Mouse (Mus musculus): ENCODE measurements around the gene Gm37240. TPM values are rescaled to one million over a fixed set of nuclear protein-coding genes. Genes with fewer than 3 reads are reported as not detected.
A peak's percentile ranks its signal among the peaks of the same experiment; 100 is the strongest.

The Gm37240 gene
- polyA plus RNA-seq, 1 experiment from 2014 or later, result 7.2 TPM

GRCm38 (mm10) chr3:85197148-85197547 lies 690.2 kb downstream of the Gm37240 start:
- WGBS, result 61% methylated on average over 6 of the region's 6 CpGs
- no peaks in the 10 kb centered on the region for H3K36me3 ChIP-seq
- no peak overlapping the region for H3K4me2 ChIP-seq
- no peak for ATAC-seq (ENCODE audit: extremely low read depth, insufficient number of reproducible peaks, low FRiP score, low TSS enrichment)
- H3K9me3 ChIP-seq, result no peaks in the 10 kb centered on the region
- H3K27me3 ChIP-seq (replicated peaks), result no peaks in the 10 kb centered on the region
- peaks cover 4% of the 10 kb centered on the region; the same call in 1 of the 2 replicates for H3K4me1 ChIP-seq
- no peak overlapping the region for H3K4me3 ChIP-seq
- H3K27ac ChIP-seq (replicated peaks), result no peak overlapping the region
- no peak overlapping the region for H3K9ac ChIP-seq

GRCm38 (mm10) chr3:85196591-85196990 lies 690.7 kb downstream of the Gm37240 start:
- Histone ChIP-seq H3K9me3 (no peaks in the 10 kb centered on the region), H3K27me3 (replicated peaks) (no peaks in the 10 kb centered on the region), H3K4me1 (peaks cover 4% of the 10 kb centered on the region; the same call in 1 of the 2 replicates), H3K9ac (no peak overlapping the region), H3K36me3 (no peaks in the 10 kb centered on the region), H3K4me2 (no peak overlapping the region), H3K27ac (replicated peaks) (no peak overlapping the region), H3K4me3 (no peak overlapping the region)
- 79% methylated on average over 4 of the region's 4 CpGs for WGBS
- no peak for ATAC-seq (ENCODE audit: extremely low read depth, insufficient number of reproducible peaks, low FRiP score, low TSS enrichment)

GRCm38 (mm10) chr3:85195068-85195481 lies 692.2 kb downstream of the Gm37240 start:
- peak overlapping the region; percentile 48; the same call in 1 of the 2 replicates for H3K27ac ChIP-seq (replicated peaks)
- H3K4me3 ChIP-seq, result peak overlapping the region; percentile 38
- 0 out of 2 replicates have a peak overlapping the region, but pooled peaks have one; percentile 33 for H3K9ac ChIP-seq
- peak overlapping the region; percentile 53 for H3K4me2 ChIP-seq
- H3K4me1 ChIP-seq, result peaks cover 4% of the 10 kb centered on the region; the same call in 1 of the 2 replicates
- H3K27me3 ChIP-seq (replicated peaks), result no peaks in the 10 kb centered on the region
- ATAC-seq (ENCODE audit: extremely low read depth, insufficient number of reproducible peaks, low FRiP score, low TSS enrichment), result no peak
- H3K36me3 ChIP-seq, result no peaks in the 10 kb centered on the region
- no peaks in the 10 kb centered on the region for H3K9me3 ChIP-seq
- 35% methylated on average over 8 of the region's 8 CpGs for WGBS

GRCm38 (mm10) chr3:85189791-85190190 lies 697.5 kb downstream of the Gm37240 start:
- Histone ChIP-seq H3K4me2 (no peak overlapping the region), H3K27me3 (replicated peaks) (0 out of 2 replicates have a peak, but pooled peaks cover 5% of the 10 kb centered on the region), H3K9ac (no peak overlapping the region), H3K9me3 (no peaks in the 10 kb centered on the region), H3K4me1 (peaks cover 37% of the 10 kb centered on the region), H3K4me3 (no peak overlapping the region), H3K27ac (replicated peaks) (no peak overlapping the region), H3K36me3 (no peaks in the 10 kb centered on the region)
- no peak for ATAC-seq (ENCODE audit: extremely low read depth, insufficient number of reproducible peaks, low FRiP score, low TSS enrichment)
- 66% methylated on average over 8 of the region's 8 CpGs for WGBS

GRCm38 (mm10) chr3:85188364-85188763 lies 699.0 kb downstream of the Gm37240 start:
- ATAC-seq (ENCODE audit: extremely low read depth, insufficient number of reproducible peaks, low FRiP score, low TSS enrichment), result no peak
- Histone ChIP-seq H3K9me3 (no peaks in the 10 kb centered on the region), H3K27ac (replicated peaks) (no peak overlapping the region), H3K4me1 (peaks cover 40% of the 10 kb centered on the region), H3K4me2 (no peak overlapping the region), H3K9ac (no peak overlapping the region), H3K27me3 (replicated peaks) (0 out of 2 replicates have a peak, but pooled peaks cover 5% of the 10 kb centered on the region), H3K4me3 (no peak overlapping the region), H3K36me3 (no peaks in the 10 kb centered on the region)
- 30% methylated on average over 5 of the region's 5 CpGs for WGBS

GRCm38 (mm10) chr3:85186661-85187076 lies 700.6 kb downstream of the Gm37240 start:
- no peak for ATAC-seq (ENCODE audit: extremely low read depth, insufficient number of reproducible peaks, low FRiP score, low TSS enrichment)
- 0 out of 2 replicates have a peak, but pooled peaks cover 5% of the 10 kb centered on the region for H3K27me3 ChIP-seq (replicated peaks)
- H3K4me2 ChIP-seq, result peak overlapping the region; percentile 68
- no peak overlapping the region; the same call in 1 of the 2 replicates for H3K27ac ChIP-seq (replicated peaks)
- H3K9me3 ChIP-seq, result no peaks in the 10 kb centered on the region
- peak overlapping the region; percentile 63 for H3K9ac ChIP-seq
- H3K36me3 ChIP-seq, result no peaks in the 10 kb centered on the region
- peaks cover 40% of the 10 kb centered on the region for H3K4me1 ChIP-seq
- H3K4me3 ChIP-seq, result peak overlapping the region; percentile 36
- 32% methylated on average over 19 of the region's 19 CpGs for WGBS

- H3K9ac ChIP-seq, result 0 out of 2 replicates have a peak overlapping the region, but pooled peaks have one; percentile 6
- no peak overlapping the region for H3K4me3 ChIP-seq
- no peaks in the 10 kb centered on the region for H3K36me3 ChIP-seq
- H3K9me3 ChIP-seq, result no peaks in the 10 kb centered on the region
- H3K4me1 ChIP-seq, result peaks cover 40% of the 10 kb centered on the region
- WGBS, result 21% methylated on average over 12 of the region's 12 CpGs
- H3K4me2 ChIP-seq, result no peak overlapping the region
- no peak for ATAC-seq (ENCODE audit: extremely low read depth, insufficient number of reproducible peaks, low FRiP score, low TSS enrichment)
- H3K27me3 ChIP-seq (replicated peaks), result 0 out of 2 replicates have a peak, but pooled peaks cover 5% of the 10 kb centered on the region
- H3K27ac ChIP-seq (replicated peaks), result peak overlapping the region; percentile 10; the same call in 1 of the 2 replicates
Observed at GRCm38 (mm10) chr3:85185827-85186226, 701.5 kb downstream of the Gm37240 start.

- ATAC-seq (ENCODE audit: extremely low read depth, insufficient number of reproducible peaks, low FRiP score, low TSS enrichment), result no peak
- WGBS, result 57% methylated on average over 11 of the region's 11 CpGs
- H3K4me3 ChIP-seq, result no peak overlapping the region
Observed at GRCm38 (mm10) chr3:85184916-85185315, 702.4 kb downstream of the Gm37240 start.

GRCm38 (mm10) chr3:85184151-85184550 lies 703.2 kb downstream of the Gm37240 start:
- ATAC-seq (ENCODE audit: extremely low read depth, insufficient number of reproducible peaks, low FRiP score, low TSS enrichment), result no peak
- WGBS, result 28% methylated on average over 6 of the region's 6 CpGs

More at GRCm38 (mm10) chr3:85184916-85185315, 702.4 kb downstream of the Gm37240 start:
- Histone ChIP-seq H3K4me1 (peaks cover 40% of the 10 kb centered on the region), H3K27me3 (replicated peaks) (0 out of 2 replicates have a peak, but pooled peaks cover 5% of the 10 kb centered on the region), H3K9me3 (peaks cover 6% of the 10 kb centered on the region; the same call in 1 of the 2 replicates), H3K9ac (no peak overlapping the region), H3K36me3 (no peaks in the 10 kb centered on the region), H3K27ac (replicated peaks) (no peak overlapping the region), H3K4me2 (no peak overlapping the region)

GRCm38 (mm10) chr3:85176736-85177135 lies 710.6 kb downstream of the Gm37240 start:
- H3K36me3 ChIP-seq, result no peaks in the 10 kb centered on the region
- H3K4me3 ChIP-seq, result no peak overlapping the region
- peaks cover 23% of the 10 kb centered on the region for H3K4me1 ChIP-seq
- no peak overlapping the region for H3K27ac ChIP-seq (replicated peaks)
- H3K4me2 ChIP-seq, result no peak overlapping the region
- no peak for ATAC-seq (ENCODE audit: extremely low read depth, insufficient number of reproducible peaks, low FRiP score, low TSS enrichment)
- peaks cover 11% of the 10 kb centered on the region for H3K9me3 ChIP-seq
- H3K27me3 ChIP-seq (replicated peaks), result no peaks in the 10 kb centered on the region
- 71% methylated on average over 1 of the region's 1 CpGs for WGBS
- H3K9ac ChIP-seq, result no peak overlapping the region

More at GRCm38 (mm10) chr3:85184151-85184550, 703.2 kb downstream of the Gm37240 start:
- peak overlapping the region; percentile 35 for H3K4me2 ChIP-seq
- H3K4me1 ChIP-seq, result peaks cover 40% of the 10 kb centered on the region
- H3K27me3 ChIP-seq (replicated peaks), result 0 out of 2 replicates have a peak, but pooled peaks cover 5% of the 10 kb centered on the region
- H3K27ac ChIP-seq (replicated peaks), result no peak overlapping the region
- H3K9me3 ChIP-seq, result peaks cover 6% of the 10 kb centered on the region; the same call in 1 of the 2 replicates
- no peaks in the 10 kb centered on the region for H3K36me3 ChIP-seq
- no peak overlapping the region for H3K9ac ChIP-seq
- no peak overlapping the region for H3K4me3 ChIP-seq

GRCm38 (mm10) chr3:85174542-85175469 lies 712.5 kb downstream of the Gm37240 start:
- Histone ChIP-seq H3K4me1 (peaks cover 23% of the 10 kb centered on the region), H3K27me3 (replicated peaks) (no peaks in the 10 kb centered on the region), H3K4me3 (no peak overlapping the region), H3K27ac (replicated peaks) (no peak overlapping the region; the same call in 1 of the 2 replicates), H3K9ac (no peak overlapping the region), H3K4me2 (peak overlapping the region; percentile 36), H3K36me3 (no peaks in the 10 kb centered on the region), H3K9me3 (peaks cover 5% of the 10 kb centered on the region; the same call in 1 of the 2 replicates)
- no peak; the same call in 1 of the 2 replicates for ATAC-seq (ENCODE audit: extremely low read depth, insufficient number of reproducible peaks, low FRiP score, low TSS enrichment)
- 53% methylated on average over 28 of the region's 28 CpGs for WGBS
